In genomic region chr6:125143904-125144303, GRCm38 (mm10) we compare ENCODE assay signal across 18 mouse cellular contexts. TPM values are rescaled to one million over a fixed set of nuclear protein-coding genes. Genes with fewer than 3 reads are reported as not detected.
DNase-seq lines count a peak whose midpoint lies in the region; ATAC-seq and TF ChIP-seq lines count a peak whose summit lies in the region.
"Had no signal": no experiment of that assay in that cellular context is flagged by ENCODE, and none has a peak within 500 bp of the region (broad histone marks: within the 10 kb centered on the region; RNA-seq: fewer than 3 reads in every experiment).

No protein-coding gene starts in this region.

- 89% methylated on average over 9 of the region's 9 CpGs for WGBS in forebrain, embryonic 10.5 days
- 80% methylated on average over 9 of the region's 9 CpGs for WGBS in forebrain, embryonic 16.5 days
- 83% methylated on average over 9 of the region's 9 CpGs for WGBS in liver, embryonic 11.5 days
- 80% methylated on average over 9 of the region's 9 CpGs for WGBS in limb, embryonic 12.5 days

- TF ChIP-seq CTCF in E14TG2a.4 (conservative IDR thresholded peaks at IDR 0.05; ENCODE audit: low read length), result no peak

- H3K4me2 ChIP-seq in forebrain, embryonic 16.5 days (ENCODE audit: low read length), result no peak overlapping the region
- no peak overlapping the region for H3K4me2 ChIP-seq in liver, embryonic 11.5 days
- H3K4me2 ChIP-seq in limb, embryonic 12.5 days, result no peak overlapping the region
- H3K4me2 ChIP-seq: intestine, embryonic 15.5 days had no signal

- H3K27me3 ChIP-seq in forebrain, embryonic 10.5 days (ENCODE audit: poor library complexity, severe bottlenecking), result no peaks in the 10 kb centered on the region
- H3K27me3 ChIP-seq in forebrain, embryonic 16.5 days (replicated peaks; ENCODE audit: control insufficient read depth, insufficient read depth, low read length), result no peaks in the 10 kb centered on the region
- H3K27me3 ChIP-seq in liver, embryonic 11.5 days (replicated peaks; ENCODE audit: control insufficient read depth, insufficient read depth, low read length), result no peaks in the 10 kb centered on the region
- H3K27me3 ChIP-seq in E14TG2a.4 (ENCODE audit: insufficient read depth, low read length), result no peaks in the 10 kb centered on the region
- H3K27me3 ChIP-seq in limb, embryonic 12.5 days, result no peaks in the 10 kb centered on the region
- H3K27me3 ChIP-seq: hindbrain, embryonic 13.5 days; intestine, embryonic 15.5 days had no signal

- no peak for DNase-seq in forebrain, embryonic 10.5 days (ENCODE audit: extremely low spot score, low spot score)
- DNase-seq in liver, embryonic 11.5 days (ENCODE audit: low spot score), result no peak
- no peak for DNase-seq in liver
- DNase-seq in layer of hippocampus, postnatal 25 days (ENCODE audit: extremely low spot score in 1 of 2, low spot score in 1 of 2), result no peak
- DNase-seq in MN1 (ENCODE audit: low spot score), result no peak
- DNase-seq: adrenal gland, postnatal 14 days; cerebellum, adult 11-12 months; gastrocnemius, postnatal 10 days; heart, postnatal 10 days; lung, embryonic 14.5 days; thymus, postnatal 14 days had no signal

- ATAC-seq in forebrain, embryonic 16.5 days, result no peak
- ATAC-seq in liver, embryonic 11.5 days (replicated peaks; ENCODE audit: low FRiP score), result no peak
- no peak for ATAC-seq in limb, embryonic 12.5 days (ENCODE audit: insufficient number of reproducible peaks, insufficient read depth, low FRiP score, low TSS enrichment, low read depth)
- ATAC-seq: intestine, embryonic 15.5 days had no signal

- H3K4me1 ChIP-seq in forebrain, embryonic 10.5 days, result peaks cover 49% of the 10 kb centered on the region
- peaks cover 37% of the 10 kb centered on the region for H3K4me1 ChIP-seq in forebrain, embryonic 16.5 days (replicated peaks; ENCODE audit: control insufficient read depth, insufficient read depth, low read length)
- peaks cover 40% of the 10 kb centered on the region for H3K4me1 ChIP-seq in liver, embryonic 11.5 days (replicated peaks; ENCODE audit: control insufficient read depth, insufficient read depth, low read length)
- H3K4me1 ChIP-seq in E14TG2a.4 (replicated peaks; ENCODE audit: low read depth, low read length), result peaks cover 89% of the 10 kb centered on the region
- H3K4me1 ChIP-seq in limb, embryonic 12.5 days (replicated peaks), result peaks cover 36% of the 10 kb centered on the region

- peak overlapping the region; percentile 92; the same call in 1 of the 2 replicates for H3K27ac ChIP-seq in forebrain, embryonic 10.5 days
- no peak overlapping the region for H3K27ac ChIP-seq in forebrain, embryonic 16.5 days (ENCODE audit: low read length)
- 0 out of 2 replicates have a peak overlapping the region, but pooled peaks have one; percentile 46 for H3K27ac ChIP-seq in liver, embryonic 11.5 days (ENCODE audit: low read depth, low read length)
- peak overlapping the region; percentile 50; the same call in 1 of the 2 replicates for H3K27ac ChIP-seq in limb, embryonic 12.5 days
- H3K27ac ChIP-seq: macrophage had no signal

- peaks cover 76% of the 10 kb centered on the region for H3K36me3 ChIP-seq in forebrain, embryonic 10.5 days (replicated peaks)
- H3K36me3 ChIP-seq in forebrain, embryonic 16.5 days (ENCODE audit: control insufficient read depth, insufficient read depth), result peaks cover 21% of the 10 kb centered on the region
- H3K36me3 ChIP-seq in liver, embryonic 11.5 days (ENCODE audit: control insufficient read depth, insufficient read depth, low read length), result peaks cover 46% of the 10 kb centered on the region
- peaks cover 87% of the 10 kb centered on the region for H3K36me3 ChIP-seq in E14TG2a.4 (ENCODE audit: insufficient read depth, low read length)
- peaks cover 59% of the 10 kb centered on the region for H3K36me3 ChIP-seq in limb, embryonic 12.5 days

- peak overlapping the region; percentile 8; the same call in 1 of the 2 replicates for H3K4me3 ChIP-seq in forebrain, embryonic 10.5 days
- no peak overlapping the region for H3K4me3 ChIP-seq in forebrain, embryonic 16.5 days (replicated peaks; ENCODE audit: low read length)
- H3K4me3 ChIP-seq in liver, embryonic 11.5 days (ENCODE audit: low read depth, low read length), result no peak overlapping the region
- H3K4me3 ChIP-seq in E14TG2a.4 (replicated peaks; ENCODE audit: low read length), result peak overlapping the region; percentile 92; the same call in 1 of the 2 replicates
- 0 out of 2 replicates have a peak overlapping the region, but pooled peaks have one; percentile 1 for H3K4me3 ChIP-seq in limb, embryonic 12.5 days (replicated peaks)
- H3K4me3 ChIP-seq: intestine, embryonic 15.5 days; layer of hippocampus, adult 2 months had no signal

- no peak overlapping the region for H3K9ac ChIP-seq in forebrain, embryonic 16.5 days (replicated peaks; ENCODE audit: low read depth, low read length)
- H3K9ac ChIP-seq in liver, embryonic 11.5 days (ENCODE audit: low read depth, low read length), result no peak overlapping the region
- no peak overlapping the region for H3K9ac ChIP-seq in limb, embryonic 12.5 days (replicated peaks)
- H3K9ac ChIP-seq: hindbrain, embryonic 13.5 days; intestine, embryonic 15.5 days; lung, embryonic 14.5 days had no signal

- H3K9me3 ChIP-seq in forebrain, embryonic 10.5 days, result no peaks in the 10 kb centered on the region
- no peaks in the 10 kb centered on the region for H3K9me3 ChIP-seq in forebrain, embryonic 16.5 days (ENCODE audit: control insufficient read depth, low read length)
- no peaks in the 10 kb centered on the region for H3K9me3 ChIP-seq in liver, embryonic 11.5 days (ENCODE audit: control insufficient read depth, low read length)
- no peaks in the 10 kb centered on the region for H3K9me3 ChIP-seq in E14TG2a.4 (ENCODE audit: low read length)
- H3K9me3 ChIP-seq in limb, embryonic 12.5 days, result no peaks in the 10 kb centered on the region
- H3K9me3 ChIP-seq: hindbrain, embryonic 13.5 days; intestine, embryonic 15.5 days had no signal

RNA-seq across cellular contexts. Expression of gene Iffo1, which starts 1.1 kb away (rescaled TPM):
- polyA plus RNA-seq in forebrain, embryonic 10.5 days (2016; fragmentation: Nextera tagmentation; extraction: Ambion mirVana), result 9.2 and 10.0 TPM in 2 replicates
- 17.3 and 19.3 TPM in 2 replicates for polyA plus RNA-seq in forebrain, embryonic 16.5 days (2015; fragmentation: Nextera tagmentation; extraction: Ambion mirVana)
- 7.7 and 9.9 TPM in 2 replicates for polyA plus RNA-seq in liver, embryonic 11.5 days (2014; fragmentation: Nextera tagmentation; extraction: Ambion mirVana)
- 24.6 and 27.1 TPM in 2 replicates for polyA plus RNA-seq in limb, embryonic 12.5 days (2016; fragmentation: Nextera tagmentation; extraction: Ambion mirVana)
- total RNA-seq in layer of hippocampus, postnatal 25 days (2021), result 10 to 100 TPM; 63.4 to 77.7 TPM

RNA-seq across cellular contexts. Expression of gene Nop2, which starts 12.2 kb away (rescaled TPM):
- polyA plus RNA-seq in forebrain, embryonic 10.5 days (2016; fragmentation: Nextera tagmentation; extraction: Ambion mirVana), result 101 and 103 TPM in 2 replicates
- 54.4 and 55.3 TPM in 2 replicates for polyA plus RNA-seq in forebrain, embryonic 16.5 days (2015; fragmentation: Nextera tagmentation; extraction: Ambion mirVana)
- 114 and 125 TPM in 2 replicates for polyA plus RNA-seq in liver, embryonic 11.5 days (2014; fragmentation: Nextera tagmentation; extraction: Ambion mirVana)
- polyA plus RNA-seq in limb, embryonic 12.5 days (2016; fragmentation: Nextera tagmentation; extraction: Ambion mirVana), result 65.8 and 72.6 TPM in 2 replicates
- total RNA-seq in layer of hippocampus, postnatal 25 days (2021), result 10 to 100 TPM; 29.5 TPM

RNA-seq across cellular contexts. Expression of gene Gapdh, which starts 22.4 kb away (rescaled TPM):
- 3,225 and 3,313 TPM in 2 replicates for polyA plus RNA-seq in forebrain, embryonic 10.5 days (2016; fragmentation: Nextera tagmentation; extraction: Ambion mirVana)
- 1,297 and 1,346 TPM in 2 replicates for polyA plus RNA-seq in forebrain, embryonic 16.5 days (2015; fragmentation: Nextera tagmentation; extraction: Ambion mirVana)
- polyA plus RNA-seq in liver, embryonic 11.5 days (2014; fragmentation: Nextera tagmentation; extraction: Ambion mirVana), result 2,450 and 2,526 TPM in 2 replicates
- polyA plus RNA-seq in limb, embryonic 12.5 days (2016; fragmentation: Nextera tagmentation; extraction: Ambion mirVana), result 2,206 and 2,264 TPM in 2 replicates
- total RNA-seq in layer of hippocampus, postnatal 25 days (2021), result 1,000 to 10,000 TPM; 2,323 to 2,636 TPM

RNA-seq across cellular contexts. Expression of gene Ncapd2, which starts 47.6 kb away (rescaled TPM):
- polyA plus RNA-seq in forebrain, embryonic 10.5 days (2016; fragmentation: Nextera tagmentation; extraction: Ambion mirVana), result 271 and 274 TPM in 2 replicates
- 91.4 and 91.6 TPM in 2 replicates for polyA plus RNA-seq in forebrain, embryonic 16.5 days (2015; fragmentation: Nextera tagmentation; extraction: Ambion mirVana)
- polyA plus RNA-seq in liver, embryonic 11.5 days (2014; fragmentation: Nextera tagmentation; extraction: Ambion mirVana), result 150 and 158 TPM in 2 replicates
- polyA plus RNA-seq in limb, embryonic 12.5 days (2016; fragmentation: Nextera tagmentation; extraction: Ambion mirVana), result 224 and 227 TPM in 2 replicates
- total RNA-seq in layer of hippocampus, postnatal 25 days (2021), result 10 to 100 TPM; 24.1 to 27.6 TPM

RNA-seq across cellular contexts. Expression of gene Mrpl51, which starts 47.7 kb away (rescaled TPM):
- polyA plus RNA-seq in forebrain, embryonic 10.5 days (2016; fragmentation: Nextera tagmentation; extraction: Ambion mirVana), result 232 and 239 TPM in 2 replicates
- polyA plus RNA-seq in forebrain, embryonic 16.5 days (2015; fragmentation: Nextera tagmentation; extraction: Ambion mirVana), result 137 and 140 TPM in 2 replicates
- 287 and 311 TPM in 2 replicates for polyA plus RNA-seq in liver, embryonic 11.5 days (2014; fragmentation: Nextera tagmentation; extraction: Ambion mirVana)
- 209 and 210 TPM in 2 replicates for polyA plus RNA-seq in limb, embryonic 12.5 days (2016; fragmentation: Nextera tagmentation; extraction: Ambion mirVana)
- total RNA-seq in layer of hippocampus, postnatal 25 days (2021), result 10 to 100 TPM; 64.4 to 66.0 TPM

Comparison
In these comparisons a context has a peak if more than half of its experiments do, and no peak if none do; other contexts are left out.
1. H3K4me3 ChIP-seq: peak in forebrain, embryonic 10.5 days (single experiment), E14TG2a.4 (single experiment) and limb, embryonic 12.5 days (single experiment); none in forebrain, embryonic 16.5 days (single experiment) and liver, embryonic 11.5 days (single experiment).